Mouse (Mus musculus) heart, adult 11 months (tissue): ENCODE measurements around the gene Hsd17b2.
A peak's percentile ranks its signal among the peaks of the same experiment; 100 is the strongest.

Experiments
- DNase-seq: peaks from one replicate; pipeline ENCODE4 v3.0.0; 2022

The Hsd17b2 gene

DNA sequence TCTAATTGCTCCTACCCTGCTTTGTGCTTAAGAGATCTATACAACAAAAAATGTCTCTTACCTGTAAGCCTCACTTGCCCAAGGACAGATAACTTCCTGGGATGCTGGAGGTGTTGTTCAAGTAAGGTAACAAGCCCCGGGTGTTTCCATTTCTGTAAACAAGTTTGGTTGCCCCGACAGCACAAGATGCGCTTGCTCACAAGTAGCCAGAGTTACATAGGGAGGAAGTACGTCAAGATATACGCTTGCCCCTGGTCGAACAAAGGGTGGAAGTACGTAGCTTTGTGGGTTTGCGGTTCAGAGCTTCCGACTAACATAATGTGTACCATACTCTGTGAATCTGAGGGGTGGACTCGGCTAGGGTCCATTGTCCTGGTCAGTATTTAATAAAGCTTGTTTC, 74.4 kb downstream of the Hsd17b2 start:
- no peak for DNase-seq

DNA sequence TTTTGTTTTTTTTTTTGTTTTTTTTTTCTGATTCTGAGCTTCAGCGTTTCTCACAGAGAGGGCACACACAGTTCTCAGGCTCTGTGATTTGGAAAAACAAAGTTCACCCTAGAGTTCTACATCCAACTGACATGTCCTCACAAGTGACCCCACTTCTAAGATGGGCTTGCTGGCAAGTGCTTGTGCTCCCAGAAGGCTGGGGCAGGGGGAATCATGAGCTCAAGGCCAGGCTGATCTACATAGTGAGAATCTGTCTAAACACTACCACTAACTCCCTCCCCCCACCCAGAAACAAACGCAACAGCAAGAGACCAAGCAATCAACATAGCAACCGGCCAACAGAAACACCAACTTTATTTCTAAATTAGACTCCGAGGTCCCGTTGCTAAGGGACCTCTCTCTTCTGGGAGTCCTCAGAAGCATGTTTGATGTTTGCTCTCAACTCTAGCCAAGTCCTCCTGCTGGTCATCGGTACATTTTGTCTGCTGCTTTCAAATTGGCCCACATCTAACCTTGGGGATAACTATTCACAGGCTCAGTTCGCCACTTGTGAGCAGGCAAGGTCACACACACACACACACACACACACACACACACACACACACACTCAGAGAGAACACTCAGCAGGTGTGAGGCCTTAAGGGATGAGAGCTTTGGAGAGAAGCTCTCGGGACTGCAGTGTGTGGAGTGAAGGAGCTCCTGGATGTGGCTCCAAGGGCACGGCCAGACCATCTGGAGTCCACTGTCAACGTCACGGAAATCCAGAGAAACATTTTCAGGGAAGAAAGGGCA, 77.0 kb downstream of the Hsd17b2 start:
- DNase-seq = peak; percentile 91

GRCm38 (mm10) chr8:117779344-117779743, 77.6 kb downstream of the Hsd17b2 start:
- no peak for DNase-seq

DNA sequence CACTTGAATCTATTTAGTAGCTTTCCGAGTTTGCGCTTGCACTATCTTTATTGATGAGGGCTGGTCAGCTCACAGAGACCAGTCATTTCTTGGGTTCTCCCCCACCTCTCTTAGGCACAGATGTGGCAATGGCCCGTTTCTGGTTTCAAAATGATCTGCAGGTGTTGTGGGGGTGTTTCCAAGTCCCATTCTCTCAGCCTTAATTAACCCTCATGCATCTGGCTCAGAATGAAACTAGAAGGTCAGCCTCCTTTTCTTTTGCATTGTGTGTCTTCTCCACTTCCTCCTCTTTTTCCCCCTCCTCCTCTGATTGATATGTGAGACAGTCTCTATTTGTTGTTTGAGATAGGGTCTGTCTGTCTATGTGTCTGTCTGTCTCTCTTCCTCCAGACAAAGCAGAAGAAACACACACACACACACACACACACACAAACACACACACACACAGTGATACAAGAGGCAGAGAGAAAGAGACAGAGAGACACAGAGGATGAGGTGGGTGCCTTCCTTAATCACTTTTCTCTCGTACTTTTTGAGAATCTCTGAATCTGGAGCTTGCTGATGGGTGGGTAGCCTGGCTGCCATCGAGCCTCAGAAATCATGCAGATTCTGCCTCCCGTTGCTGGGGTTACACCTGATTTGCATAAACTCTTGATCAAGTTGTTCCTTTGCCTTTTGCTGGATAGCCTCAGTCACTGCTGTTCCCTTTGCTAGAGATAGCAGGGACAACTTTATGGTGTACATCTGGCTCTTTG, 79.8 kb downstream of the Hsd17b2 start:
- no peak for DNase-seq

DNA sequence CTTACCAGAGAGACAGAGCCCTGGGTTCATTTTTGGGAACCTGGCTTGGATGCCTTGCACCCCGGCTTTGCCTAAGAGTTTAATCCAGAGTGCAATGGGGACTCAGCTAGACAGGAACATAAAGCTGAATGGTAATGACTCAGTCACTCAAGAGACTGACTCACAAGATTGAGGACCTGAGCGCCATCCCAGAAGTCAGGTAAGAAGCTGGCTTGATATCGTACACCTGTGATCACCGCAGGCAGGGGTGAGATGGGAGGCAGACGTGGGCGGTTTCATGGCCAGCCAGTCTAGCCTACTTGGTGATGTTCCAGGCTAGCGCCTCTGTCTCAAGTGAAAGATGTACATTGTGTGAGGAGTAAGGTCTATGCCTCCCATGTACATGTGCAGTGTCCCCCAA, 81.3 kb downstream of the Hsd17b2 start:
- DNase-seq = no peak

DNA sequence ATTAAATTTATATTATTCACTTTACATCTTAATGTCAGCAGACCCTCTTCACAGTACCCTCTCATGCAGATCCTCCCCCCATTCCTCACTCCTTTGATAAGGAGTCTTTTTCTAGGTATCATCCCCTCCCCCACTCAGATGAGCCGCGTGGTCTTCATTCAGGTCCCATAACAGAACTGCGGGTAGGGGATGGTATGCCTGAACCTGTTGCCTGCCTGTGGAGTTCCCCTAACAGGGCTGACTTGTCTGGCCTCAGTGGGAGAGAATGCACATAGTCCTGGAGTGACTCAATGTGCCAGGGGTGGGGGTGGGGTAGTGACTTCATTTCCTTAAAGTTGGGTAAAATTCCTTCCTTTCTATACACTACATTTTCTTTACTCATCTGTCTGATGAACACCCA, 84.7 kb downstream of the Hsd17b2 start:
- DNase-seq = no peak

DNA sequence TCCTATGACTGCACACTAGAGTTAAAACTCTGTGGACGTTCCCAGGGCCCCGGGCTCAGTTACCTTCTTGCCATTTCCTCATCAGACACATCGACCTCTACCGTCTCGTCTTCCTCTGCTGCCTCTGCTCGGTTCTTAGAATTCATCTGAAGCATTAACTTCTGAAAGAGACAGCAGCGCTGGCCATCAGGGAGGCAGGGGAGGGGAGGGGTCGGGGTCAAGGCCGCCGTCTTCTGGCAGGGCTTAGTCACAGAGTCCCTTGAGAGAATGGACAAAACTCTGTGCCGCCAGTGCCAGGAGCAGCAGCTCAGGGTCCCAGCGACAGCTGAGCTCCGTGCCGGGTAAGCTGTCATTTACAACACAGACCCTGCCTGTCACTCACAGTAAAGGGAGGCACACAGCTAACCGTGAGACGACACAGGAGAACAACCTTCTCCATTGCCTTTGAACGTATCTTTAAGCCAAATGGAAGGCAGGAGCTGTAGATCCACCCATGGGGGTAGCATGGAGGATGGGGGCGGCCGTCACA, 91.0 kb downstream of the Hsd17b2 start:
- DNase-seq = no peak

GRCm38 (mm10) chr8:117794581-117794980, 92.9 kb downstream of the Hsd17b2 start:
- no peak for DNase-seq

DNA sequence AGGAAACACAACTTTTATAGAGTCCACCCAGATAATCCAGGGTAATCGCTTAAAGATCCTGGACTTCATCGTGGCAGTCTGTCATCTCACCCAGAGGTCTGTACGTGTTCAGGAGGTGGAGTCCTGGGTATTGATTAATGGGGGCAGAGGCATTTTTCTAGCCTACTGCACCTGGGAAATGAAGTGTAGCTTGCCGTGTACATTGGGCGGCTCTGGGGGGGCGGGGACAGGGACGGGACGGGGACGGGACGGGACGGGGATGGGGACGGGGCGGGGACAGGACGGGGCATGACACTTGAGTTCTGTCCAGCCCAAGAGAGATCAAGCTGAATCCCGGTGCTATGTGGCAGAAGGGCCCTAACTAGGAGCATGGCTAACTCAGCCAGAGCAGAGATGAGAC, 94.8 kb downstream of the Hsd17b2 start:
- DNase-seq = no peak

GRCm38 (mm10) chr8:117798066-117798465, 96.4 kb downstream of the Hsd17b2 start:
- no peak for DNase-seq

DNA sequence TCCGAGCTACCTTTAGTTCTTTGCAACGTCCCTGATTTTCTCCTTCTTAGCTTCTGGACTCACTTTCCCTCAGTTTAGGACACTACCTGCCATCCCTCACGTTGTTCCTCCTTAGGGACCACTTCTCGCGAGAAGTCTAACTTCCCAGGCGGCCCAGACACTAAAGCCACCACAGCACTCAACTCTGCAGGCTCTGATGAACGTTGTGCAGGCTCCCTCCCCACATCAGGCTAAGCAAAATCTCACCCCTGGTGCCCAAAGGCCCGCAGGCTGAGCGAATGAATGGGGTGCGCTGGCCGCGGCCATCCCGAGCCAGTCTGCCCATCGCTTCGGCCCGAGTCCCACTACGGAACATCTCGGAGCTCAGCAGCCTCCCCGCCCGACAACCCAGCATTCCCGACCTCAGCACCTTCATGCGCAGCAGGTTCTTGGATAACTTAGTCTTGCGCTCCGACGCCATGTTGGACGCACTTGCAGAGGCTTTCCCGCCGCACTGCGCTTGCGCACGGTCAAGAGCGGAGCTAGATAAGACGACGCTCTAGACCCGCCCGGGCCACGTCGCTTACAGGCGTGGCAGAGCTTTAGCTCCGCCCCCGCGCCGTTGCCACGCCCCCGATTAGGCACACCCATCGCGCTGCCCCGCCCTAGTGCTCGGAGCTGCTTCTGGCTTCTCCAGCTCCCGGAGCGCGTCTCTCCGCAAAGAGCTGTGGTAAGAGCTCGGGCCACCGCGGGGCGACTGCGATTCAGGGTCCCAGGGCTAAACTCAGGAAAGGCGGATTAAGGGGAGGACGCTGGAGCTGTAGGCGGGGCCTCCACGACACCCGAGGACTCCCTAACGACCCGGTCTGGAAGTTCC, 100.0 kb downstream of the Hsd17b2 start, which contains the start of gene Mphosph6:
Mphosph6 (minus strand) TSS at position 501 of the 856 bp plus-strand sequence.
- peak; percentile 99 for DNase-seq

- DNase-seq = no peak
These were observed 100.6 kb downstream of the Hsd17b2 start for GRCm38 (mm10) chr8:117802299-117802689.

GRCm38 (mm10) chr8:117805419-117805818, 103.7 kb downstream of the Hsd17b2 start:
- DNase-seq = no peak
